Mouse (Mus musculus) heart, adult 2 months (tissue): ENCODE measurements around the gene Rbm48. TPM values are rescaled to one million over a fixed set of nuclear protein-coding genes. Genes with fewer than 3 reads are reported as not detected.

Source experiments
- DNase-seq, 2 experiments: peaks; one replicate each; pipeline ENCODE4 v3.0.0; 2021
- H3K27ac ChIP-seq: fragments of 200-600 bp; 2 replicates; pipeline ENCODE4 v1.8.1; 2022
- H3K27me3 ChIP-seq: fragments of 200-500 bp; 2 replicates; pipeline ENCODE4 v1.6.1; 2012; ENCODE audit warnings: mild to moderate bottlenecking, low read length, inconsistent platforms, mixed read lengths; ENCODE audit not compliant: control insufficient read depth, insufficient read depth
- H3K36me3 ChIP-seq: fragments of 200-500 bp; 2 replicates; pipeline ENCODE4 v1.6.1; 2012; ENCODE audit warnings: low read length, inconsistent platforms; ENCODE audit not compliant: control insufficient read depth, insufficient read depth
- H3K4me1 ChIP-seq: fragments of 200-500 bp; 2 replicates; pipeline ENCODE4 v1.6.1; 2011; ENCODE audit warnings: low read length; ENCODE audit not compliant: control insufficient read depth, insufficient read depth
- H3K4me3 ChIP-seq: fragments of 200-600 bp; 2 replicates; pipeline ENCODE4 v1.8.1; 2022
- H3K79me2 ChIP-seq: fragments of 200-500 bp; replicated peaks from 2 replicates; pipeline ENCODE4 v1.6.1; 2012; ENCODE audit warnings: mild to moderate bottlenecking, inconsistent platforms, low read length, moderate library complexity, mixed read lengths; ENCODE audit not compliant: control insufficient read depth, insufficient read depth
- H3K9ac ChIP-seq: fragments of 200-500 bp; 2 replicates; pipeline ENCODE4 v1.6.1; 2012; ENCODE audit warnings: low read depth, mild to moderate bottlenecking, control low read depth, inconsistent platforms, low read length, mixed read lengths
- CTCF ChIP-seq: fragments of 200-600 bp; IDR thresholded peaks from 2 replicates; pipeline ENCODE4 v1.8.1; 2022; ENCODE audit warnings: antibody characterized with exemption, mild to moderate bottlenecking, moderate library complexity
- EP300 ChIP-seq: fragments of 200-500 bp; IDR thresholded peaks from 2 replicates; pipeline ENCODE4 v1.6.1; 2011; ENCODE audit warnings: low read depth, low read length, control low read depth; ENCODE audit not compliant: insufficient read depth
- POLR2A ChIP-seq: fragments of 200-500 bp; IDR thresholded peaks from 2 replicates; pipeline ENCODE4 v1.6.1; 2011; ENCODE audit warnings: mild to moderate bottlenecking, low read depth, low read length, control low read depth; ENCODE audit not compliant: insufficient read depth
- WGBS: fragments of 180-500 bp; shearing (Covaris S2); methylation state at CpG from one replicate; pipeline ENCODE4 v1.1.7; 2018; 5-methylcytosine and 5-hydroxymethylcytosine counted together
- intact Hi-C: fragments of 180-260 bp; cut with DNase I; formaldehyde crosslinking; loops from one replicate; pipeline ENCODE4 v1.15.1; 2025
- polyA plus RNA-seq: library from polyadenylated mRNA; depleted of rRNA; stranded (reverse); fragments of >200 nt; gene quantifications from 2 replicates; pipeline ENCODE4 v1.2.3, GENCODE M21; 2012
- total RNA-seq, 2 experiments: library from RNA; stranded (reverse); gene quantifications; 2 replicates each; pipeline ENCODE4 v1.2.3; 2021

Rbm48 gene
- total and polyA plus RNA-seq, 3 experiments, result 2.8 to 5.0 (median 3.5) TPM

GRCm38 (mm10) chr5:3607114-3607513 lies 10.7 kb upstream of the Rbm48 start:
- Histone ChIP-seq H3K27ac (no peak overlapping the region), H3K36me3 (no peaks in the 10 kb centered on the region), H3K4me1 (no peaks in the 10 kb centered on the region), H3K9ac (no peak overlapping the region), H3K79me2 (no peaks in the 10 kb centered on the region), H3K27me3 (no peaks in the 10 kb centered on the region), H3K4me3 (no peak overlapping the region)
- TF ChIP-seq POLR2A (no peak), EP300 (no peak), CTCF (no peak)
- no peak for DNase-seq
- intact Hi-C loops, result no loop called here
- 95% methylated on average over 9 of the region's 9 CpGs for whole genome bisulfite sequencing

GRCm38 (mm10) chr5:3600790-3601189 lies 4.4 kb upstream of the Rbm48 start:
- intact Hi-C loops, result no loop called here
- DNase-seq, result no peak

GRCm38 (mm10) chr5:3600298-3600697 lies 3.9 kb upstream of the Rbm48 start:
- intact Hi-C loops, result no loop called here
- 87% methylated on average over 1 of the region's 1 CpGs for WGBS
- Histone ChIP-seq H3K9ac (no peak overlapping the region), H3K36me3 (peaks cover under 1% of the 10 kb centered on the region; the same call in 1 of the 2 replicates), H3K27ac (no peak overlapping the region), H3K79me2 (no peaks in the 10 kb centered on the region), H3K4me3 (no peak overlapping the region), H3K4me1 (no peaks in the 10 kb centered on the region), H3K27me3 (no peaks in the 10 kb centered on the region)
- TF ChIP-seq EP300, result no peak
- TF ChIP-seq POLR2A, result no peak
- TF ChIP-seq CTCF, result no peak
- no peak for DNase-seq

More at GRCm38 (mm10) chr5:3600790-3601189, 4.4 kb upstream of the Rbm48 start:
- no peak overlapping the region for H3K4me3 ChIP-seq
- H3K27me3 ChIP-seq, result no peaks in the 10 kb centered on the region
- no peak overlapping the region for H3K27ac ChIP-seq
- H3K79me2 ChIP-seq, result no peaks in the 10 kb centered on the region
- TF ChIP-seq POLR2A (no peak), CTCF (no peak), EP300 (no peak)
- H3K9ac ChIP-seq, result no peak overlapping the region
- WGBS, result 87% methylated on average over 3 of the region's 3 CpGs
- H3K36me3 ChIP-seq, result no peaks in the 10 kb centered on the region
- H3K4me1 ChIP-seq, result no peaks in the 10 kb centered on the region

- peaks cover 3% of the 10 kb centered on the region; the same call in 1 of the 2 replicates for H3K36me3 ChIP-seq
- TF ChIP-seq CTCF, result no peak
- intact Hi-C loops, result no loop called here
- H3K27me3 ChIP-seq, result no peaks in the 10 kb centered on the region
- H3K27ac ChIP-seq, result no peak overlapping the region
- no peak overlapping the region for H3K9ac ChIP-seq
- no peak for DNase-seq
- no peaks in the 10 kb centered on the region for H3K79me2 ChIP-seq
- H3K4me3 ChIP-seq, result no peak overlapping the region
- peaks cover 2% of the 10 kb centered on the region for H3K4me1 ChIP-seq
- WGBS, result 92% methylated on average over 5 of the region's 5 CpGs
Measured at GRCm38 (mm10) chr5:3598766-3599165, 2.4 kb upstream of the Rbm48 start.

GRCm38 (mm10) chr5:3597171-3597570 lies 786 bp upstream of the Rbm48 start:
- no peaks in the 10 kb centered on the region for H3K27me3 ChIP-seq
- intact Hi-C loops, result loop anchor here (2.0 kb wide), 1 partner anchor 54 kb away; the partner anchor contains the start of gene Fam133b
- H3K9ac ChIP-seq, result no peak overlapping the region
- H3K36me3 ChIP-seq, result peaks cover 3% of the 10 kb centered on the region; the same call in 1 of the 2 replicates
- H3K79me2 ChIP-seq, result no peaks in the 10 kb centered on the region
- H3K4me1 ChIP-seq, result peaks cover 2% of the 10 kb centered on the region
- TF ChIP-seq POLR2A (no peak), CTCF (no peak), EP300 (no peak)
- DNase-seq, result no peak
- no peak overlapping the region for H3K27ac ChIP-seq
- no peak overlapping the region; the same call in 1 of the 2 replicates for H3K4me3 ChIP-seq

GRCm38 (mm10) chr5:3595693-3596398 lies 539 bp downstream of the Rbm48 start, which contains the start of gene Pex1:
Gene Pex1 (plus strand): TSS chr5:3596066.
- TF ChIP-seq POLR2A (peak; percentile 66), CTCF (no peak; the same call in 1 of the 2 replicates), EP300 (0 out of 2 replicates have a peak, but pooled peaks have one; percentile 26)
- Histone ChIP-seq H3K27me3 (no peaks in the 10 kb centered on the region), H3K9ac (peak within 1 kb of the TSS; percentile 78), H3K36me3 (peaks cover 3% of the 10 kb centered on the region; the same call in 1 of the 2 replicates), H3K27ac (peak within 1 kb of the TSS; percentile 82), H3K4me3 (peak within 1 kb of the TSS; percentile 81), H3K4me1 (peaks cover 2% of the 10 kb centered on the region), H3K79me2 (no peaks in the 10 kb centered on the region)
- intact Hi-C loops, result loop anchor here (2.0 kb wide), 1 partner anchor 53 kb away; the partner anchor contains the start of gene Fam133b
- DNase-seq, result peak; percentile 95
- WGBS, result under 1% methylated on average over 50 of the region's 50 CpGs
